Mouse (Mus musculus) brain, embryonic 18.5 days (tissue): ENCODE results near the gene Alg14.

ENCODE experiments used
- DNase-seq: peaks from one replicate; pipeline ENCODE4 v3.0.0-alpha.2; 2012; ENCODE audit warnings: low read depth, low spot score

The Alg14 gene

DNA sequence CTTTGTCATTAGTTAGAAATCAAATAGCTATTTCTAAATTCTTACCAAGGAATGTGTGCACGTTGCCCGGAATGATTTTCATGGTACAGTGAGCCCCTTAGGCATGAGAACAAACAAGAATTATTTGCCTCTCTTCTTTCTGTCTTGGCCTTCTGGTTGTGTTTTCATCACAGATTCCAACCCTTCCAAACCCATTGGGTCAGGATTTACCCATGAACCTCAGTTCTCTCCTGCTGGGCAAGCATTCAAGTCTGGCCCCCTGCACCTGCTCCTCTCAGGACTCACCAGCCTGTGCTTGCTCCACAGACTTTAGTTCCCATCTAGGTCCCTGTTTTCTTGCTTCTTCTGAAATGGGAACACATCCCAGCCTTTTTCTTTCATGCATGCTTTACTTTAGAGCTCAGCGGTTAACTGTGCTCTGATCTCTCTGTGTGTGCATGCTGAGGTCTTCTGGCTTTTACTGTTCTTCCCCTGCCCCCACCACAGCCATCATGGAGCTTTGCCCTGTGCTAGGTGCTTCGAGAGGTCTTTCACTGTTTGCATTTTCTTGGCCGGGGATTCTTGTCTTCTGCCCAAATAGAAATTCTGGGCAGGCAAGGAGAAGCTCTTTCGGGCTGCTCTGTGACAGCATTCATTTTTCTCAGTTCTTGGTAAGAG is 44.8 kb downstream of the Alg14 start:
- no peak for DNase-seq

DNA sequence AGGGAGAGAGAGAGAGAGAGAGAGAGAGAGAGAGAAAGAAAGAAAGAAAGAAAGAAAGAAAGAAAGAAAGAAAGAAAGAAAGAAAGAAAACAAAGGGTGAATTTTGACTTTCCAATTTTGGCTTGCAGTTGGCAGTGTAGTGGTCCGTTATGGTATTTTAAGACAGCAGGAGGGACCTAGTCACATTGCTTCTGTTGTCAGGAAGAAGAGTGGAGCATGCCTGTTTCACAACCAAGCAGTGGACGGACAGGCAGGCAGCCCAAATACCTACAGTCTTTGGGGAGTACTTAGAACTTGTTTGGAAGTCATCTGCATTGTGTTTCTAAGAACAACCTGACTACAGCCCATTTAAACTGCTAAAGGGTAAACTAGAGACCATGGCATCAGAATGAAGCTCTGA is 47.1 kb downstream of the Alg14 start:
- DNase-seq, result no peak

DNA sequence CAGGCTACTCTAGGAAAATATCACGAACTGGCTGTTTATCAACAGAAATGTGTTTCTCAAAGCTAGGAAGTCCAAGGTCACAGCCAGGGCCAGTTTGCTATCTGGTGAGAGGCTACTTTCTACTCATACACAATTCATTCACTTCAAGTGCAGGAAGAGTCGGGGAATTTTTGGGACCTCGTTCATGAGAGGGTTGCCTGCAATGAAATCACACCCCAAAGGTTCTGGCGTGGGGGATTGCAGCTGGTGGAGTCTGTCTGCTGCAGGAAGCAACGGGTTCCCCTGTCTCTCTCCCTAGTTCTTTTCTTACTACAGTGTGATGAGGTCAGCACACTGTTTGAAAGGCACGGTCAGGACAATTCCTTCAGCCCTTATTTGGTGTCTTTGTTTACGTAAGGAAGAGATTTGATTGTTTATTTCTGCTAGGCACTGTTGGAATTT is 48.8 kb downstream of the Alg14 start:
- no peak for DNase-seq

DNA sequence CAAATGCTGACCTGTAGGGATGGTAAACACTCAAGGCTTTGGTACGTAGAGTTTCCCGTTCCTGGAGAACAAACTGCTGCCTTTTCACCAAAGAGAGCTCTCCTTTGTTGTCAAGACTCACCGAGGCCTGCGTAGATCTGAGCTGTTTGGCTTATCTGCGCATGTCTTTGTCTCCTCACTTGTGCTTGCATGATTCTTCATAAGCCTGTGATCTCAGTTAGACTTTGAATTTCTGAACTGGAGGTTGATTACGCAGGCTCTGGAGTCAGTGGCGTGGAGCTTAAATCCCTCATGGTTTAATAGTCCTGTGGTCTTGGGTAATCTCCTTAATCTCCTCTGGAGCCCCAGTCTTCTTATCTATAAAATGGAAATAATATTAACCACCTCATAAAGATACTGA is 51.7 kb downstream of the Alg14 start:
- no peak for DNase-seq

DNA sequence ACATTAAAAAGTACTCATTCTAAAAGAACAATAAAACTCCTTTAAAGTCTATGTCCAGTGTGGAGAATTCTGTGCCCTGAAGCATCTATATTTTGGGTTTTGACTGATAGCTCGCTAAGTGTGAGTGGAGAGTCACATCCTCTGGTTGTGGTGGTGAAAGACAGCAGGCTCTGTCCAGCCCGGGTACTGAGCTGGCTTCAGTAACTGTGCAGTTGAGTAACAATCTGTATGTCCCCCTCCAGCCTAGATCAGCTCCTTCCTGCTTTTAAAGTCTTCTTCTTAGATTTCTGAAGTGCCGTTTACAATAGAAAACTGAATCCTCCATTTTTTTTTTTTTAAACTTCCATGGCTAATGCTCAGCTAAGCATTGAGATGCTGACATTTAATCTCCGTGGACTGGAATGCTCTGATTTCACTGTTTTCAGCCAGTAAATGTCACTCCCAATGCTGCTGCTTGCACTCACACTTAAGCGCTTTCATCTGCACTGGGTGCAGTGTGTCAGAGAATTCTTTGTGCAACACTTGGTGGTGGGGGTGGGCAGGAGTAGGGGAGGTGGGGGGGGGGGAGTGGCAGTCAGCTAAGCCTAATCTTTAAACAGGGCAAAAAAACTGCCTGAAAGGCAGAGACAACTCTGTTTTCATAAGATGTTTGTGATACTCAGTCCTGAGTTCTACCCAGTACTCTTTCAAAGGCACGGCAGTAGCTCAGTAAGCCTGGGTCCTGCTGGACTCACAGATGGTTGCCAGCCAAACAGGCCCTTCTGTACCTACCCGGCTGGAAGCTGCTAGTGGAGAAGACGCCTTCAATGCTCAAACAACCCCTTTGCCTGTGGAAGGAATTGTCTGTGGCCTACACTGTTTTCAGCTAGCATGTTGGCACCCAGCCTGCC is 52.7 kb downstream of the Alg14 start:
- DNase-seq, result no peak

DNA sequence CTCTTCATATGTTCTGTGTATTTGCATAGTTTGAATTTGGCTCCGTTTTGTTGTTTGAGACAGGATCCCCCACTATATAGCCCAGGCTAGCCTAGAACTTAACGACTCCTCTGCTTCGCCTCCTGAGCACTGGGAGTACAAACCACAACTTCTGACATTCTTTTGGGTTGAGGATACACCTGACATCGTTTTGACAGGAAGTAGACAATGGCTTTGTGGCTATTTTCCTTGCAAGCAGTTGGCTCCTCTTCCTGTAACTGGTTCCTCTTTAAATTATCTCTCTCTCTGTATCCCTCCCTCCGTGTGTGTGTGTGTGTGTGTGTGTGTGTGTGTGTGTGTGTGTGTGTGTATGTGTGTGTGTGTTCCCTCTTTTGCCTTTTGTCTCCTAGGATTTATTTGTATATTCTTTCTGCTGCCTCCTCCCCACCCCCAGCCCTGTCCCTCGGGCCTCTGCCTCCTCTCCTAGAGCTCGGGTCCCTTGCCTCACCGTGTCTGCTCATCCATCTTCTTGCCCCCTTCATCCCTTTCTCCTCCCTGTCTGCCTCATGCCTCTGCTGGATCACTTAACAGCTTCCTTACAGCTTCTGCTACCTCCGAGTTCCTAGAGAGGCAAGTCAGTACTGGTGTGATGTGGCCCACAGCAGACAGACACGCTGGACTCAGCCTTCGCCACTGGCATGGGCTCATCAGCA is 53.5 kb downstream of the Alg14 start:
- DNase-seq, result no peak

DNA sequence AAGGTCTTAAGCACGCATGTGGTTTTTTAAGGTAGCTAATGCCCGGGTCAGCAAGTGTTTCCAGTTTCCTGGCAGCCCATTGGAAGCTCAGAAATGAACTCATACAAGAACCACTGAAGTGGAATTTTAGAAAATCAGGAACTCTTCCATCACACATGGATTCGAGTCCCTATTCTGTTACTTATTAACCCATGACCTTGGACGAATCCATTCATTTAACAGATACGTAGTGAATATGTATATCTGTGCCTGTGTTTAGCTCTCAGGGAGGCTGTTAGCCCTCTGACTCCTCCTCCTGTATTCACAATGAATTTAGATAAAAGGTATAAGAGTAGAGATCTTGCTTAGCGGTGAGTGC is 54.0 kb downstream of the Alg14 start:
- DNase-seq, result no peak

DNA sequence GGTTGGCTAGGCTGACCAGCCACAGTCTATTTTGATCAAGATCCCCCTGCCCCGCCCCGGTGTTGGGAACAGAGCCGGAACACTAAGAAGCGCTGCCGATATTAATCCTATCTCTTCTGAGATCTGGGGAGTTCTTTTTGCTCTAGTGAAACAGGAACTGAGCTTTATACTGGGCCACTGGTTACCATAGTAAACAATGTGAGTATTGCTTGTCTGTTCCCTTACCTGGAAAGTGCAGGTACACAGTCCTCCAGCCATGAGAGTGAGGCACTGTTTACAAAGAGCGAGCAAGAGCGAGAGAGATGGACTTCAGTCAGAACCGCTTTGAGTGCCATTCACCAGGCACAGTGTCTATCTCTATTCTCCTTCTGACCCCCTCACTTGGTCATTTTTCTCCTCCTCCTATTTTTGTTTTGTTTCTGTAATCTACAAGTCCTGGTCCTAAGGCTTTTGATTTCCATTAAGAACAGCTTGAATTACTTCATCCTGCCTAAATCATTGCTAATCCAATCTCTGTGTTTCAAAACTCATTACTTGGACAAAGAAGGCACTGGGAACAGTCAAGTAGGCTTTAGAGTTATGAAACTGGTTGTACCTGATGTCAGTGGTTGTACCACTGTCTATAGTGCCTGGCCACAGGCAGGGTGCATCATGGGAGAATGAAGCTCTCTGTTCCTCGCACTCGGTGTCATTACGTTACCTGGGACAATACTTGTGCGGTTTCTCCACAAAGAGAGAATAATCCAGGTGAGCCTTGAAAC is 55.1 kb downstream of the Alg14 start:
- DNase-seq, result no peak

DNA sequence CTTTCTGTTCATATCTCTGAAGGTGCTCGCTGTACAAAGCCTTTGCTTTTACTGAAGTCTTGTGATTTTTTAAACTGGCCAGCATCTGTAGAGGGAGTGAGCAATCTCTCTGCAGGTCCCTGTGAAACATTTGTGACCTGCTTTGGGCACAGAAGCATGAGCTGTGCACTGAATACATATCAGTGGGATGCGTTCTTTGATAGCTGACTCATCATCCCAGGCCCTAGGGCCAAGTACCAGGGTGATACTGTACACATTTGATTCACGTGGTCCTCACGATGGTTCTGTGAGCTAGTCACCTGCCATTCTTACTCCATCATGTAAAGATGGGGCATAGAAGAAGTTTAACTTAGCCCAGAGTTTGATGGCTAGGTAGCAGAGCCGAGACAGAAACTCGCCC is 57.2 kb downstream of the Alg14 start:
- DNase-seq, result no peak

DNA sequence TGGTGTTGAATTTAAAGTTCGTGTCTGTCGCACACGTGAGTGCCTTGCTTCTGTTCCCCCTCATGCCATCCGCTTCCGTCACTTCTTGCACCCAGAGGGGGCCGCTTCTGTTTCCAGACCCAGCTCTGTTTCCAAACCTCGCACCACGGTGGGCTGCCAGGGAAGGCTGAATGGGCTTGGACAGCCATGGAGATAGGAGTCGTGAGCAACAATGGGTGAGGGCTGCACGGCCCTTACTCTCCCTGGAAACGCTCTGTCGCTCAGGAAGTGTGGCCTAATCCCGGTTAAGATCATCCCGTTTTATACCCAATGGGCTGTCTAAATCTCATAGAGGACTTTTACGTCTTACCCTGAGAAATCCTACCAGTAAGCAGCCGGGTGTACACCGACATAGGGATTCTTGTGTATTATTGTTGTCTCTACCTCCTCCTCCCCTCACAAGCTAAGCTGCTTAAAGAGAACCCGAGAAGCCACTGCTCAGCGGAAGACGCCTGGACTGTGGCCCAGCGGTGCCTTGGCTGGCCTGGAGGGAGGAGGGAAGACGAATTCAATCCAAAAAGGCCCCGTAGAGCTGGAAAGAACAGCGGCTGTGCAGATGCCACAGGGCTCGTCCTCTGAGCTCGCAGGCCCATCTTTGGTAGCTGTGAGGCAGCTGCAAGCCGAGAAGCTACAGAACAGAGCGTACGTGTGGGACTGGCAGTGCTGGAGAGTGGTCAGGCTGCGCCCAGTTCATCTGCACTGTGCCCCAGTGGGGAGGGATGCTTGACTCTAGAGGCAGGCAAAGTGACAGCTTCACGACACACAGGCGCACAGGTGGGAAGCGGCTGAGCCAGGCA is 58.0 kb downstream of the Alg14 start:
- no peak for DNase-seq

DNA sequence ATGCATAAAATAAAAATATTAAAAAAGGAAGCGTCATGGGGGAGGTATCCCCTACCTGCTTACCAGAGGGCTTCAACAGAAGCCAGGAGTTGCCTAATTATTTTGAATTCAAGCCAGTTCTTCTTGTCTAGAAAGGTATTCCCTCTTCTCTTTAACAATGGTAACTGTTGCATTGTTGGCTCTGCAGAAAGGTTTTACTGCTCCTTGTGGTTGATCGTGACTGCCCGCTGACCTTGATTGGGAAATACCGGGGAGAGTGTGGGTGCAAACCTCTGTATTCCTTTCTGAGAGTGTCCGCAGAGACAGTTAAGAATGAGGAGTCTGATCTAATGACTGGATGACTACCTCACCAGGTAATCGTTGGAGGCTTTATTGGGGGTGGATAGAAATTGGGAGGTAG is 59.7 kb downstream of the Alg14 start:
- DNase-seq, result no peak

DNA sequence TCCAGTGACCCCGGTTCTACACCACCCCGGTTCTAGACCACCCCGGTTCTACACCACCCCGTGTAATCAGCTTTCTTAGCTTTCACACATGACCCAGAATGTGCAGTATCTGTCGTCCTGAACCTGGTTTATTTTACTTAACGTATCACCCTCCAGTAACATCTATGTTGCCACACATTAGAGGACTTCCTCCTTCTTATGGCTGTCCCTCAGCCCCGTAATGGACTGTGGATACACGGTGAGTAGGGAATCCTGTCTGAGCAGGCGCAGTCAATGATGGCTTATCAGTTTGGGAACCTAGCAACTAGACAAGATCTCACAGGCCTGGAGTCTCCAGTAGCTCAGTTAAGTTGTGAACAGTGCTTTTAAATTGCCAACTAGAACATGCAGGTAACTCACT is 62.7 kb downstream of the Alg14 start:
- DNase-seq, result no peak

DNA sequence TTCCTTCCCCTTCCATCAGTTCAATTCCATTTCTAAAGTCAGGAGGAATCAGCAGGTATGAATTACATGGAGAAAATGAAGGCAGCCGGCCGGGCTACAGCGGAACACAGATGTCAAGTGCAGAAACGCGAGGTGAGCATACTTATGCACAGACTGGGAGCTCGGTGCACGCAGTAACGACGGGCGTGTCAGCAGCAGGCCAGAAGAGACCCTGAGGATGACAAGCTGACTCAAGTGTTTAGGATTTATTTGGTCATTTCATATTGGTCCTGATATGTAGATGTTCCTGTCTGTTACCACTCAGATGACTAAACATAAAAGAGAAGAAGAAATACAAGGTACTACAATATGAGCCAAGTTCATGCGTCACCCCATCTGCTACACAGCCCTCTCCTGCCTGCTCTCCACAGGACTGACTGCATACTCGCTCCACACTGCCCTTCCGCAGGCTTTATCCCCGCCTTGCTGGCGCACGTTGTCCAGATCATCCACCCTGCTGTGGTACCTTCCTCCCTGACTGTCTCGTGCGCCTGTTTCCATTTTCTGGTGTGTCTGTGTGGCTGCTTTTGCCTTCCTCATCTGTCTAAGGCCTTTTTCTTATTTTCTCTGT is 63.4 kb downstream of the Alg14 start:
- DNase-seq, result no peak

DNA sequence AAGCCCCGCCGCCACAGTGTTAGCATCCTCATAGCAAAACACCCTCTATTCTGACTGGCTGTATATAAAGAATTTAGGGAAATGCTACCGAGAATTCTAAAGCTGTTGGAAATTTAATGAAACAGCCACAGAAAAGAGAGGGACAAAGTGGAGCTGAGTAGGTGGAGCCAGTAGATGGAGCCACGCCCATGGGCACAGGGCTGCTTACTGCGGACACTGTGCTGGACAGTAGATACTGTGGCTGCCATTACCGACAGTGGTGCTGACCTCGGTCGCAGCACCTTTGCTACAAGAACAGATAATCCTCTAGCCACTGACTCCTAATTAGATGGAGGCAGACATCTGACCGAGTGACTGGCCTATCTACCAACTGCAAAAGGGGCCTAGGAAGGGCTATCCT is 64.0 kb downstream of the Alg14 start:
- DNase-seq, result no peak

DNA sequence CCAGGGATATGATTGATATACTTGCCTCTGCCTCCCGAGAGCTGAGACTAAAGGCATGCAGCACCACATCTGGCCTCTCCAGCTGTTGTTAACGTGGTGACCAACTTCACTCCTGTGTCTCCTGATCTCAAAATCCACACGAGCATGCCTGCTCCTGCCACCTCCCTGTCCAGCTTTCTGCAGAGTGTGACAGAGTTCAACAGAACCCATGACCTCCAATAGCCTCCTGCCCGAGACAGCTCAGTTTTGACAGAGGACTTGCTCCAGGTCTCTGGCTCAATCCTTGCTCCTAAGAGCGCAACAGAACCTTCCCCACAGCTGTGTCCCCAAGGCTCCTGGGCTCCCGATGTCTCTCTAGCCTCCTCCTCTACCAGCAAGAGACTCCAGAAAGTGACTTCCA is 64.5 kb downstream of the Alg14 start:
- no peak for DNase-seq

DNA sequence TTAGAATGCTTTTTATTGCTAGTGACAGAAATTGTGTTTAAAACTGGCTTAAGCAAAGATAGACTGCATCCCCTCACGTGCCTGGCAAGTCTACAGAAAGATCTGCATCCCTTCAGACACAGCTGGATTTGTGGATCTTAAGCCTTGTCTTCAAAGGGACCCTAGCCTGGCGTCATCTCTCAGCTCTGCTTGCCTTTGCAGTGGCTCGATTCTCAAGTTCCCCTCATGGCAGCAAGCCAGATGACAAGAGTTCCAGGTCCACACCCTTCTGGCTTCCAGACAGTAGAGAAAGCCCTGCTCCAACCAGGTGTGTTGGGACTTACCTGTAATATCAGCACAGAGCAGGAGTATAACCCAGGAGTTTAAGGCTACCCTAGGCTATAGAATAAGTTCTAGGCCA is 65.5 kb downstream of the Alg14 start:
- DNase-seq, result no peak

DNA sequence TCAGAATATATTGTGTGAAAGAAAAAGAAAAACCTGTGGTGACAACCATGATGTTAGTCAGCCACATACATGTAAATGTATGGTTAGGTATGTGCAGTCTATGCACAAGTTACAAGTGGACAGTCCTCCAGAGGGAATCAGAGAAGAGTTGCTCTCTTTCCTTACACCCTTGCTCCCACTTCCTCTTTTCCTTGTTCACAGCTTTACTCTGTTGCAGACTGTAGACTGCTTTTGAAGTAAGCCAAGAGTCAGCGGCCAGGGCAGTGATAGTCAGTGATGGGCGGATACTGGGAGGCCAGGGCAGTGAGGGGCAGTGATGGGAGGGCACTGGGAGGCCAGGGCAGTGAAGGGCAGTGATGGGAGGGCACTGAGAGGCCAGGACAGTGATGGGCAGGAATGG is 66.7 kb downstream of the Alg14 start:
- DNase-seq, result no peak

DNA sequence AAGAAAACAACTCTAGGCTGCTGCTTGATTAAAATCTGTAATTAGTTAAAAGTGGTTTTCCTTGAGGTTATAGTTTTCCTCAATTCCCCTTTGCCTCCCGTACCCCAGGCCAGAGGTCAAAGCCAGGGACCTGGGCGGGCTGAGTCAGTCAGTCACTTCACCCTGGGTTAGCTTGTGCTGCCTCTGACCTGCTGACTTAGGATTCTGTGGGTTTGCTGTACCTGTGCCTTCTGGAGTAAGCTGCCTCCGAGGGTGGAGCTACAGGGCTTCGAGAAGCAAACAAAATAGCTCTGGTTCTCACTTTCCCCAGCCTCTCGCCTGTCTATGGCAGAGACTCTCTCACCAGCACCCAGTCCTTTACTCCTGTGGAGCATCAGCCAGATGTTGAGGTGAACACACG is 67.3 kb downstream of the Alg14 start:
- no peak for DNase-seq

DNA sequence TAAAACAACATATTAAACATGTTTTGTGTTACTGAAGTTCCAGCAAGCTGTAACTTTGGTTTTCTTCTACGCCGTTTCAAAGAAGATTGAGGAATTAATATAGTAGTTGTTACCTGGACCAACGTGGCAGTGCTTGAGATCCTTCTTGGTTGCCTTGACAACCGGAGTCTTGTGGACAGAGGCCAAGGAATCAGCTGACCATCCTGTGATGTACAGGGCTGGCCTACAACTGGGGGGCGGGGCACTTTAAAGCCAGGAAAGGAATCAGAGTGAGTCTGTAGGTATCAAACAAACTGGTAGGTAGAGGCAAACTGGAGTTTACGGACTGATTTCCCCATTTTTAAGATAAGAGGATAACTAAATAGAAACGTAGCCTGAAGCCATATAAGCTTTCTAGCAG is 67.7 kb downstream of the Alg14 start:
- DNase-seq, result no peak

DNA sequence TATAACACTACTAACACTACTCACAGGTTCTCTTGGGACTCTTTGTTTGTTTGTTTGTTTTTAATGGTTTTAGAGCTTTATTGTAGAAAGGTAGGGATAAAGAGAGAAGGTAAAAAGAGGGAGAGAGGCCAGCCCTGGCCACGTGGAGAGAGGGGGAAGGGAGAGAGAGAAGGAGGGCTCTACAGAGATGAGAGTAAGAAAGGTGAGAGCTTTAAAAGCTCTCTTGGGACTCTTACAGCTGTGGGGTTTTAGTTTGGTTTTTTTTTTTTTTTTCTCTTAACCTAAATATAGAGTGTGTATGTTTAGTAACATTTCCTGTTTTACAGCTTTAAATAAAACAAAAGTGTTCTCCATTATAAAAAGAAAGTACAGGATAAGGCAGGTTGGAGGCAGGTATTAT is 70.4 kb downstream of the Alg14 start:
- no peak for DNase-seq

DNA sequence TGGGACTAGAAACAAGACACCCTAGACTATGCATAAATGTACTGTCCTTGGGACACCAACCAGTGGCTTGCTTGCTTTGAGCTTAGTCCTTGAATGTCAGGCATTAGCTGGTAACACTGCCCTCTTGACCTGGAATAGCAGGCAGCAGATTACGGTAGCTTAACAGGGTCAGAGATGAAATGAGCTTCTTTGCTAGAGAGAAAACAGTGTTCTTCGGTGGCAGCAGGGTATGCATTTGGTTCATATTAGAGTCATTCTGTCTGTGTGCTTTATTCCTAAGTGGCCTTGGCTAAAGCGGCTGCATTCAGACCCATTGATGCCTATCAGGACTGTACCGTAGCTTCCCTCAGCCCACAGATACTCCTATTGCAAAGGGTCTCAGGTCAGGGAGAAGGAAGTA is 72.8 kb downstream of the Alg14 start:
- no peak for DNase-seq
